Mouse (Mus musculus): ENCODE data around the gene Map1b.

The Map1b gene

GRCm38 (mm10) chr13:99485331-99485733, 31.0 kb downstream of the Map1b start:
- DNase-seq, result no peak

- DNase-seq, result no peak
These were observed 31.4 kb downstream of the Map1b start for GRCm38 (mm10) chr13:99484905-99485304.

- DNase-seq, result no peak
These were observed 32.9 kb downstream of the Map1b start for GRCm38 (mm10) chr13:99483433-99483832.

- DNase-seq, result no peak
These were observed 40.9 kb downstream of the Map1b start for GRCm38 (mm10) chr13:99475488-99475887.

GRCm38 (mm10) chr13:99475033-99475432, 41.3 kb downstream of the Map1b start:
- DNase-seq, result no peak

- DNase-seq, result no peak
These were observed 42.2 kb downstream of the Map1b start for GRCm38 (mm10) chr13:99474108-99474507.

GRCm38 (mm10) chr13:99472028-99472427, 44.3 kb downstream of the Map1b start:
- DNase-seq, result no peak

- no peak for DNase-seq
These were observed 46.3 kb downstream of the Map1b start for GRCm38 (mm10) chr13:99470084-99470483.

GRCm38 (mm10) chr13:99468267-99468666, 48.1 kb downstream of the Map1b start:
- no peak for DNase-seq

GRCm38 (mm10) chr13:99466811-99467315, 49.5 kb downstream of the Map1b start:
- DNase-seq, result no peak

- DNase-seq, result no peak
These were observed 50.3 kb downstream of the Map1b start for GRCm38 (mm10) chr13:99466064-99466463.

GRCm38 (mm10) chr13:99464551-99464950, 51.8 kb downstream of the Map1b start:
- DNase-seq, result no peak

- DNase-seq, result no peak
These were observed 54.5 kb downstream of the Map1b start for GRCm38 (mm10) chr13:99461886-99462285.

GRCm38 (mm10) chr13:99459612-99460011, 56.7 kb downstream of the Map1b start:
- peak; percentile 82 for DNase-seq

- no peak for DNase-seq
These were observed 57.5 kb downstream of the Map1b start for GRCm38 (mm10) chr13:99458658-99459386.

- DNase-seq, result no peak
These were observed 61.4 kb downstream of the Map1b start for GRCm38 (mm10) chr13:99454977-99455376.

GRCm38 (mm10) chr13:99452444-99452843, 63.9 kb downstream of the Map1b start:
- DNase-seq, result no peak

- no peak for DNase-seq
These were observed 65.1 kb downstream of the Map1b start for GRCm38 (mm10) chr13:99451276-99451675.

GRCm38 (mm10) chr13:99450766-99451165, 65.6 kb downstream of the Map1b start:
- no peak for DNase-seq

- DNase-seq, result no peak
These were observed 66.8 kb downstream of the Map1b start for GRCm38 (mm10) chr13:99449547-99449946.

- no peak for DNase-seq
These were observed 68.1 kb downstream of the Map1b start for GRCm38 (mm10) chr13:99448278-99448677.

GRCm38 (mm10) chr13:99447403-99448199, 68.7 kb downstream of the Map1b start:
- DNase-seq, result no peak

- no peak for DNase-seq
These were observed 69.3 kb downstream of the Map1b start for GRCm38 (mm10) chr13:99447002-99447401.

- DNase-seq, result no peak
These were observed 71.5 kb downstream of the Map1b start for GRCm38 (mm10) chr13:99444880-99445279.
